Mouse (Mus musculus) v-Abl transformed pro-B cells (cell line): ENCODE measurements at regions not wholly inside any gene's neighbourhood (a gene's known extent, or its start where the extent isn't known, plus 50 kb on each side); places are given as distances from the start of the nearest gene placed in this dataset.

ENCODE experiments used
- in situ Hi-C, 2 experiments: fragments of 400-800 bp; cut with MboI; formaldehyde crosslinking; loops; one replicate each; pipeline ENCODE4 v1.15.1; 2025; ENCODE audit not compliant: unreplicated experiment in 2 of 2

DNA sequence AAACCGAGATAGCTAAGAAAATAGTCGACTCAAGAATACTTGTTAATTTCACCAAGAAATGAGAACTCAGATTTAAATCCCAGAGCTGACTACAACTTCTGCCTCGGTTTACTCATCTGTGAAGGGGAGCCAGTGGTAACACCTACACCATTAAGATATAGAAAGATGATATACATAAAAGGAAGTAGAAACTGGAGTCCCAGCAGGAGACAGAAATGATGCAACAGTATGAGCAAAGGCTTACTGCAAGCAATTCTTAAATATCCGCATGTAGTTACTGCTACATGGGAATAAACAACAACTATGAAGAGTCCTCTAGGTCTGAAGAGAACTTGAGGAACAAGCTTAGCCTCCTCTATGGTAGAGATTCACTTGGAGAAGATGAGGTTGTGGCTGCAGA, 58.2 kb upstream of the Thbs1 start:
- in situ Hi-C loops = no loop called here

DNA sequence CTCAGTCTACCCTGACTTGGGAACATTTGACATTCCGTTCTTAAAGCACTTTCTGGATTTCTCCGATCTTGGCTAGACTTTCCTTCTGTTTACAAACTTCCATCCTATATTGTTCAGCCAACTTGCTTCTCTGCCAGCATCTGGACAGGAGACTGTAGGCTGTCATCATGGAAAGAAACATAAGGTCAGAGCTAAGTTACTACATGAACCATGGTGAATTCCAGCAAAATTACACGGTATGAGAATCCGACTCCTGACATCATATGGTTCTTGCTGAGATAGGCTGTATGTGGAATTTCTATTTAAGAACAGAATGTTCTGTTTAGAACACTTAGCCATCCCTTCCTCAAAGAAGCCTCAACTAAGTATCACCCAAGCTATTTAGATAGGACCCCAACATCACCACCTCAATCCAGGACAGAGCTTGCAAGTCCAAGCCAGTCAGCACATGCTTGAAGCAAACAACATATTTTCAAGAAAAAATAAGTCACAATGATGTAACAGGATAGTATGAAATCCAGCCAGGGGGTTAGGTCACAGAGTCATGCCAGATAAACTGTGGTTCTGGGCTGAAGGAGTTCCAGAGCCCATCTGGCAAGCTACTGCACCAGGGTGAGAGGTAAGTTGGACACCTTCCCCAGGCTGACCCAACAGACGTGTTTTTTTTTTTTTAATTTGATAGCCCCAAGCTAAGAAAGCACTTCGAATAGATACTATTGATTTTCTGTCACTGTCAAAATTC, 52.9 kb upstream of the Thbs1 start:
- in situ Hi-C loops = no loop called here

DNA sequence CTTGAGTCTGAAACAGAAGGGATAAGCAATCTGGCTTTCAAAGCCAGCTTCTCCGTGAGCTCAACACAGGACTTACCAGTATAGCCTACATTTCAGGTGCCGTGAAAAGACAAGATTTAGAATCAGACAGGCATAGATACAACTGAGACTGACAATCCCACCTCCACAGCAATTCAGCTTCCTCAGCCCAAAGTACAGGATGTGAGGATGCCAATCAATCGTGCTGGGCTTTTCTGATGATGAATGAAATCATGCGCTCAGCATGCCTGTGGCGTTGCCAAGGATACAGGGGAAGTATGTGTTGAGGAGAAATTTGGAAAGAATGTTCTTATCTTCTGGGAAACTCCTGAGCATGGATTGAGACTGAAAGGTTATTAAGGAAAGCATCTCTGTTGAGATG, 50.4 kb upstream of the Thbs1 start:
- in situ Hi-C loops = no loop called here
